Mouse (Mus musculus): ENCODE data around the gene Hap1.

Hap1 gene

GRCm38 (mm10) chr11:100355972-100356818 lies at the start of gene Hap1:
Gene Hap1 (minus strand): TSS chr11:100356128.
- DNase-seq (ENCODE audit: low read depth in 1 of 2, low spot score in 2 of 2), result peak in 1 of 2 experiments; percentile 40

DNA sequence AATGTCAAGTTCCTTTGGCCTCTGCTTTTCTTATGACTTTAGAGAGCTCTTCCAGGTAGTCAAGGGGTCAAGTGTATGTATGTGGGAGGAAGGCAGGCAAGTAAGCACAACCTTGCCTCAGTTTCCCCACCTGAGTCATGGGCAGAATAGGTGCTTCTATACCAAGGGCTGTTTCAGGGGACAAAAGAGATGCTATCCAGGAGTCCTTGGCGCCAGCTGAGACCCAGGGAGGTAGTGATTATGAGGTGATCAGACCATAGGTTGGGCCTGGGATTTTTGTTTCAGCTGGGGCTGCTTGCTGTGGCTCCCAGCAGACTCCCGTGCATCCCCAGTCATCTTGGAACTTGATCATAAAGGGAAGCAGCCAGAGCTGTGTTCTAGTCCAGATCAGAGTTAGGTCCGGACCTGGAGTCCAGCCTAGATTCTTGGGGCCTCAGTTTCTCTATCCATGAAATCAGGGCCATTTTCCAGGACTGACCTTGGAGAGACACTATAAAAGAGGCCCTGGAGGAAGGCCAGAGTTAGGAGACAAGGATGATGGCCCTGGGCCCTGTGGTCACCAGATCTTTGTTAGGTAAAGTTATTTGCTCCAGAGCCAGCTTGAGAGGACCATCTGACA lies 48.6 kb upstream of the Hap1 start:
- no peak for DNase-seq (ENCODE audit: low read depth in 1 of 2, low spot score in 2 of 2)

GRCm38 (mm10) chr11:100403445-100404134 lies 47.7 kb upstream of the Hap1 start:
- DNase-seq (ENCODE audit: low read depth in 1 of 2, low spot score in 2 of 2), result no peak

- DNase-seq (ENCODE audit: low read depth in 1 of 2, low spot score in 2 of 2), result no peak
These were observed 46.8 kb upstream of the Hap1 start for GRCm38 (mm10) chr11:100402682-100403081.

GRCm38 (mm10) chr11:100402240-100402639 lies 46.3 kb upstream of the Hap1 start:
- no peak for DNase-seq (ENCODE audit: low read depth in 1 of 2, low spot score in 2 of 2)

DNA sequence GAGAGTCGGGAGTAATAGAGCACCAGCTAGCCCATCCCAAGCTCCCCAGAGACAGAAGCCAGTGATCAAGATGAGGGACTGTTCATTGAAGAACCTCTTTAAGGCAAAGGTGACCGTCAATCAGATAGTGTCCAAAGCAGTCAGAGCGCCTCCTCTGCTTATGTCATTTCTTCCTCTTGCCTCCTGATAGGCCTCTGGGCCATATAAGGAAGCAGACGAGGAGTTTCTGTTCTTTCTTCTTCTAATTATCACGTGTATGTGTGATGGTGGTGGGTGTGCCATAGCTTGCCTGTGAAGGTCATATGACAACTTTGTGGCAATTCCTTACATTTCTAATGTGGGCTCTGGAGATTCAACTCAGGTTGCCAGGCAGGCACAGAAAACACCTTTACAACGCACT lies 44.9 kb upstream of the Hap1 start:
- DNase-seq (ENCODE audit: low read depth in 1 of 2, low spot score in 2 of 2), result peak; percentile 28 to 37

DNA sequence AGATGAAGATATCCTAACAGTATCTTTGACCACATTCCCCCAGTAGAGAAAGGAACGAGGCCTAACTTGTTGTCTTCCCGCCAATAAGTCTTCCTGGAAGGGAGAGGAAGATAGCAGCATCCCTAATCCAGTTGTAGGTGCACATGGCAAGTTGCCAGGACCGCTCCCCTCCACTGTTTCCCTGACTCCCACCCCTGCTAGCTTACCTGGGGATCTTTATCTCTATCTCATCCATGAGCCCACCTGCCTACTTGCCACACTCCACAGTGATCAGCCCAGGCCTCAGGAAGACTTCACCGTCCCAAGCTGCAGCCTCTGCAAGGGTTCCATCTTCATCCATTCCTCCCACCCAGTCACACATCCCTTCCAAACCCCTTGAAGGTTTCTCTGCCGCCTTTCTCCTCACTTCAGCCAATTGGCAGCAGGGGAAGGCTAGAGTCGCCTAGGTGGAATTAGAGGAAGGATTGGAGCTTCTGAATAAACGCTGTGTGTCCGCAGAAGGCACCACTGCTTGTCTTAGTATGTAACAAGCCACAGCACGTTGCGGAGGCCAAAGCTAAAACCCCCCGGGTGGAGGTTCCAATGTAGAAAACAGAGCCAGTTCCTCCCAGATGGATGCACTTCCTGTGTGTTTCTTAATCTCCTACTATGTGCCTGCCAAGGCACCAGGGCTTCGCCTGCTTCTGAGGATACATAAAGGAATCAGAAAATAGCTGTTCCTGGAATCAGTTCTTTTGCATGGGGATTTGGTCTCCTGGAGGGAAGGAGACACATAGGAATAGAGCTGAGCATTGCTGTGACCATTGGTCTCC lies 44.0 kb upstream of the Hap1 start:
- DNase-seq (ENCODE audit: low read depth in 1 of 2, low spot score in 2 of 2), result no peak

GRCm38 (mm10) chr11:100399320-100399719 lies 43.4 kb upstream of the Hap1 start:
- no peak for DNase-seq (ENCODE audit: low read depth in 1 of 2, low spot score in 2 of 2)

DNA sequence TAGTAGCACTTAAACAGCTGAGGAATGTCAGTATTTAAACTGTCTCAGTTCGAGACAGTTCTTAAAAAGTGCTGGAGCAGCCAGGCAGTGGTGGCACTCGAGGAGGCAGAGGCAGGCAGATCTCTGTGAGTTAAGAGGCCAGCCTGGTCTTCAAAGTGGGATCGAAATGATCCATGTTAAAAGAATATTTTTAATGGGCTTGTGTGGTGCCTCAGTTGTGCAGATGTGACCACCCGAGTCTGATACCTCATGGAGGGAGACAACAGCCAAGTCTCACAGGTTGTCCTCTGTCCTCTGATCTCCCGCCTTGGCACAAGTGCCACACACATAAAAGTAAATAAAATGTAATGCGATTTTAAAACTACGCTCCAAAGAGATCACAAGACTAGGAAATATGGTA lies 42.6 kb upstream of the Hap1 start:
- no peak for DNase-seq (ENCODE audit: low read depth in 1 of 2, low spot score in 2 of 2)

DNA sequence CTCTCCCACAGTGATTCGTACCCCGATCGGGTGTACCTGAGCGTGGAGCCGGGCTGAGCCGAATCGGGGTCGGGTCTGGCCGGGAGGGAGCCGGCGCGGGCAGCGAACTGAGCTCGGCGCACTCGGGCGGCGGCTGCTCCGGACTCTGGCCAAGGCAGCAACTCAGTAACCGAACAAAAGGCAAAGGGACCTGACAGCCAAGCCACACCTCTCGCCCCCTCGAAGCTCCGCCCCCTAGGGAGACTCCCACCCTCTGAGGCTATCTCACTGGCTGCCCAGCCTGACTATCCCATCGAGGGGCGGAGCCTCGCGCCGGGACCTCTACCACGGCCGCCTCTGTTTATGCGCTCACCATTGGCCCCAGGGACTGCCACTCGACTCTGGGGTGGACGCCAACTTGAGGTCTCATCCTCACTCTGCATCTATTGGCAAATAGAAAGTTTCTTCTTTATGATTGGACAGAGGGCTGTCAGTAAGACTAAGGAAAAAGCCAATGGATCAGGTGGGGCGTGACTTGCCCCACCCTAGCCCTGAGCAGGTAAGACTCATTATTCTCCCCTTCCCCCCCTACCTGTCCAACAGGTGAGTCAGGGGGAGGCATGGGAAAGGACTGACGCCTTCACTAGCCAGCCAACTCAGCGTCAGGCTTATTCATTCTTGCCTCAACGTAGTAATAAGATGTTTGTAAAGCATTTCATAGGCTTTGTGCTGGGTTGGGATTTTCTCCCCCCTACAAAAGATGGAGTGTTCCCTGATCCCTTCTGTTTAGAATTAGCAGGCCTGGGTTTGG lies 41.9 kb upstream of the Hap1 start, which contains the start of gene Jup:
Jup (minus strand) TSS at position 164 of the 790 bp plus-strand sequence.
- peak; percentile 93 to 95 for DNase-seq (ENCODE audit: low read depth in 1 of 2, low spot score in 2 of 2)

DNA sequence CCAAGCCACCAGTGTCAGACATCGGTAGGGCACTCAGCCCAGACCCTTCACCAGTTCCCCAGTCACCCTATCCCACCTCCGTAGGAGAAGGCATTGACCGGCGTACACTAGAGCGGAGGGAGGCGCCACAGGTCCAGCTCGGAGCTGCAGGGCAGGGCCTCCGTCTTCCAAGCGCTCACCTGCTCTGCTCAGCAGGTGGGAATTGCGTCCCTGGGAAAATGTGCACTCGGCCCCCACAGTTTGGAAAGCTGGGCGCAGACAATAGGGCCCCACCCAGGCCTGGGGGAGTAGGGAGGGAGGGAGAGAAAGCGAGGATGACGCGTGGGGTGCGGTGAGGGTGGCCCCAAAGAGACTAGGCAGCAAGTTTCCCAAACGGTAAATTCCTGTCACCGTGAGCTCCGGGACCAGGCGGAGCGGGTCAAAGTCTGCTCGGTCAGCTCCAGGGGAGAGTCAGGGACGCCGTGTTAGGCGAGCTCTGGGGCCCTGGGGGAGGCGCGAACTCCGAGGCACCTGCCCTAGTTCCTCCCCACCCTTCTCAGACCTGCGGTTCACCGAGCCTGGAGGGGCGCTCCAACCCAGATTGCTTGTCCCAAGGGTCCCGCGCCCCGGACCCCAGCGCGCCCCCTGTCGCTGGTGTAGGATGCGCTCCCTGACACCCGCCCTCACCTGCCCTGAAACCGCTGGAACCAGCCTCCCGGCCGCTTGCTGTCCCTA lies 41.1 kb upstream of the Hap1 start:
- no peak for DNase-seq (ENCODE audit: low read depth in 1 of 2, low spot score in 2 of 2)

DNA sequence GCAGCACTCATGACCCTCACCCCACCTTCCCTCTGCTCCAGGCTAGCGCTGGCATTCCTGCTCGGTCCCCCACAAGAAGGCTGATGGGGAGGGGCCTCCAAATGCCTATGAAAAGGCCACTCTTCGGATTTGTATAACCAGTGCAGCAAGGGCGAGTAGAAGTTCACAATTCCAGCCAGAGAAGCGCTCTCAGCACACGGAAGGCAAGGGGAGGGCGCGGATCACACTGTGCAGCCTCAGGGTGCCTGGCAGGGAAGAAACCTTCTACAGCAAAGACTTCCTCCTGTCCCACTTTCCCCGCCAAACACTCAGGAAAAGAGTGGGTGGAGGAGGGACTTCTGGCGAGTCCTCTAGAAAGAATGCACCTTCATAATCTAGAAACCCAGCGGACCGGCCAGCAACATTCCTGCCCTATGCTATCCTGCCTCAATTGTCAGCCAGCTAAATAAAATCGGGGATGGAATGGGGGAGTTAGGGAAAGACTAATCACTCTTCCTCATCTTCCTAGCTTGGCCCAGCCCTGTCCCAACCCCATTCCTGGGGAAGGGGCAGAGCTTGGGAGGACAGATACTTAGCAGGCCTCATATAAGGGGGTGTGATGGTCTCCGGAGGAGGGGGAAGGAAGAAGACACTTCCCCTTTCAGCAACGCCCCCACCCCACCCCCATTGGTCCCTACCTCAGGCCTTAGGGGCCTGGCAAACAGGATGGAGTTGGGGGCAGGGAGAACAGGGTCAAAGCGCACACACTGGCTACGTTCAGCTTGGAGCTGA lies 40.1 kb upstream of the Hap1 start:
- DNase-seq (ENCODE audit: low read depth in 1 of 2, low spot score in 2 of 2), result no peak

GRCm38 (mm10) chr11:100395200-100395599 lies 39.3 kb upstream of the Hap1 start:
- no peak for DNase-seq (ENCODE audit: low read depth in 1 of 2, low spot score in 2 of 2)

GRCm38 (mm10) chr11:100394353-100395074 lies 38.6 kb upstream of the Hap1 start:
- no peak for DNase-seq (ENCODE audit: low read depth in 1 of 2, low spot score in 2 of 2)

GRCm38 (mm10) chr11:100393733-100394132 lies 37.8 kb upstream of the Hap1 start:
- no peak for DNase-seq (ENCODE audit: low read depth in 1 of 2, low spot score in 2 of 2)

DNA sequence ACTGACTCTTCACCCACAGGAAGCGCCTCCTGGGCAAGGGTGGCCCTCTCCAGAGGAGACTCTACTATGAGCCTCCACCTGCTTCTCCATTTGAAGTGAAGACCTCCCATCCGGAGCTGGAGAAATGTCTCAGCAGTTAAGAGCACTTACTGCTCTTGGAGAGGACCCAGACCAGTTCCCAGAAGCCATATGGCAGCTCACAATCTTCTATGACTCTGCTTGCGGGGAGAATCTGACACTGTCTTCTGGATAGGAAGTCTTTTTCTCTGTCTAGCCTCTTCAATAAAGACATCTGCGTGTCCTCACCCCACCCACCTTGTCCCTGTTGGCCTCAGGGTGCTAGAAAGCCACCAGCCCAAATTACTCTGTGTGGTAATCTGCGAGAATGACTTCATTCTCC lies 37.0 kb upstream of the Hap1 start:
- DNase-seq (ENCODE audit: low read depth in 1 of 2, low spot score in 2 of 2), result no peak

- DNase-seq (ENCODE audit: low read depth in 1 of 2, low spot score in 2 of 2), result no peak
These were observed 36.0 kb upstream of the Hap1 start for GRCm38 (mm10) chr11:100391884-100392345.
